Mouse (Mus musculus) heart, embryonic 14.5 days (tissue): ENCODE results near the gene A630076J17Rik. TPM values are rescaled to one million over a fixed set of nuclear protein-coding genes. Genes with fewer than 3 reads are reported as not detected.

Source experiments
- ATAC-seq: fragments of 200-750 bp; cut with Nextera tagmentation; 2 replicates; pipeline ENCODE4 v1.8.0; 2017; ENCODE audit warnings: low read depth, moderate TSS enrichment; ENCODE audit not compliant: insufficient number of reproducible peaks, insufficient read depth, low FRiP score
- H3K27ac ChIP-seq, 2 experiments: fragments of 200-500 bp in 1 of 2; fragments of 300-500 bp in 1 of 2; sonication (generic) in 1 of 2; replicated peaks in 1 of 2; 2 replicates each; pipeline ENCODE4 v1.5.1; 2012 to 2014; ENCODE audit warnings: low read depth in 2 of 2, low read length in 2 of 2, control low read depth in 1 of 2, mild to moderate bottlenecking in 1 of 2, mixed read lengths in 1 of 2; ENCODE audit not compliant: control insufficient read depth in 1 of 2, insufficient read depth in 1 of 2
- H3K27me3 ChIP-seq: fragments of 300-500 bp; sonication (generic); 2 replicates; pipeline ENCODE4 v1.6.1; 2014; ENCODE audit warnings: mild to moderate bottlenecking, low read length, control low read depth; ENCODE audit not compliant: control insufficient read depth, insufficient read depth
- H3K36me3 ChIP-seq: fragments of 300-500 bp; sonication (generic); 2 replicates; pipeline ENCODE4 v1.6.1; 2014; ENCODE audit warnings: mild to moderate bottlenecking, control low read depth, low read length, mixed read lengths; ENCODE audit not compliant: control insufficient read depth, insufficient read depth
- H3K4me1 ChIP-seq, 2 experiments: fragments of 200-500 bp in 1 of 2; fragments of 300-500 bp in 1 of 2; sonication (generic) in 1 of 2; 2 replicates each; pipeline ENCODE4 v1.6.1; 2012 to 2014; ENCODE audit warnings: low read length in 2 of 2, control low read depth in 1 of 2, mixed read lengths in 1 of 2; ENCODE audit not compliant: control insufficient read depth in 2 of 2, insufficient read depth in 2 of 2
- H3K4me2 ChIP-seq: fragments of 300-500 bp; sonication (generic); 2 replicates; pipeline ENCODE4 v1.6.1; 2014; ENCODE audit warnings: mild to moderate bottlenecking, low read length
- H3K4me3 ChIP-seq, 2 experiments: fragments of 200-500 bp in 1 of 2; fragments of 300-500 bp in 1 of 2; sonication (generic) in 1 of 2; 2 replicates each; pipeline ENCODE4 v1.5.1; 2012 to 2014; ENCODE audit warnings: low read length in 2 of 2, mild to moderate bottlenecking in 2 of 2, control low read depth in 1 of 2, low read depth in 1 of 2, moderate library complexity in 1 of 2; ENCODE audit not compliant: control insufficient read depth in 1 of 2, insufficient read depth in 1 of 2
- H3K9ac ChIP-seq: fragments of 300-500 bp; sonication (generic); 2 replicates; pipeline ENCODE4 v1.6.1; 2014; ENCODE audit warnings: mild to moderate bottlenecking, low read length
- H3K9me3 ChIP-seq: fragments of 300-500 bp; sonication (generic); 2 replicates; pipeline ENCODE4 v1.6.1; 2016; ENCODE audit warnings: low read length, control low read depth; ENCODE audit not compliant: control insufficient read depth
- WGBS: fragments of 180-500 bp; shearing (Covaris S2); extraction: QIAGEN DNeasy Blood & Tissue Kit; methylation state at CpG from one replicate; pipeline ENCODE4 v1.1.7; 2014; 5-methylcytosine and 5-hydroxymethylcytosine counted together
- polyA plus RNA-seq: library from polyadenylated mRNA; unstranded; fragments of >200 nt; fragmentation: Nextera tagmentation; extraction: Ambion mirVana; gene quantifications from 2 replicates; pipeline ENCODE4 v1.2.1, GENCODE M21; 2014

The A630076J17Rik gene
- 0.30 TPM in 1 of 2 replicates, not detected in the other for polyA plus RNA-seq

DNA sequence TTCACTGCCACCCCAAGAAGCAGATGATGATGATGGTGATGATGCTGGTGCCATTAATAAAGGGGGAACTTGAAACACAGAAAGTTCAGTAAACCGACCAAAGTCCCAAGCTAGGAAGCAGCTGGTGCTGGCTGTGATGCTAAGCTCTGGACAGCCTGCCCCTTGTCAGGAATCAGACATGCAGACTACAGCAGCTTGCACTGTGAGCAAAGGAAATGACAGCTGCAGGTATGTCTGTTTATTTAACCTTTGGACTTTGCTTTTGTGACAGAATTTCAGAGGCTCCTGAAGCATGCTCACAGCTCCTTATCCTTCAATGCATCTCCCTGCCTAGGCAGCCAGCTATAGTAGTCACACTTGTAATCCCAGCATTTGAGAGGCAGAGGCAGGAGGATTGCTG lies at the start of gene A630076J17Rik:
Gene A630076J17Rik, plus strand, starts transcription at position 88 of the 400 bp plus-strand sequence.
- no peaks in the 10 kb centered on the region for H3K36me3 ChIP-seq
- H3K27ac ChIP-seq, result no peak within 1 kb of the TSS
- H3K9me3 ChIP-seq, result no peaks in the 10 kb centered on the region
- WGBS, result 40% methylated on average over 1 of the region's 1 CpGs
- ATAC-seq, result no peak
- no peak within 1 kb of the TSS for H3K9ac ChIP-seq
- no peak within 1 kb of the TSS for H3K4me3 ChIP-seq
- H3K27me3 ChIP-seq, result peaks cover 12% of the 10 kb centered on the region; the same call in 1 of the 2 replicates
- H3K4me2 ChIP-seq, result no peak within 1 kb of the TSS
- H3K4me1 ChIP-seq, result peaks cover 0 to 8% of the 10 kb centered on the region in 2 experiments; a peak in 2 of 4 replicates

DNA sequence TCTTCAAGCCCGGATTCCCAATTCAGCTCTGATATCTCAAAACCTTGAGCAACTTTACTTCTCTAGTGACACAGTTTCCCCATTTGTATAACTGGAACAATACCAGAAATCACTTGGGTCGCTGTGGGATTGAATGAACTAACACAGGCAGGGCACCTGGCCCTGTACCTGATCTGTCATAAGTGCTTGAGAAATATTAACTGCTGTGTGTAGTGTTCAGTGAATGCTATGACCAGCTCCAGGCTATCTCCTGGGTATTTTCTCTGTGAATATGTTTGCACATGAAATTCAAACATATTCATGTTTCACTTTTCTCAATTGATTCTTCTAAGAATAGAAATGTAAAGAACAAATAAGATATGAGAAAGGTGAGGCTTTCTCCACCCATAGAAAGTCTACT lies 49.6 kb upstream of the A630076J17Rik start:
- WGBS, result 65% methylated on average over 2 of the region's 2 CpGs
- H3K9ac ChIP-seq, result no peak overlapping the region
- H3K36me3 ChIP-seq, result no peaks in the 10 kb centered on the region
- H3K4me3 ChIP-seq, result no peak overlapping the region
- no peaks in the 10 kb centered on the region for H3K27me3 ChIP-seq
- no peak overlapping the region for H3K27ac ChIP-seq
- H3K4me2 ChIP-seq, result no peak overlapping the region
- H3K4me1 ChIP-seq, result no peaks in the 10 kb centered on the region
- ATAC-seq, result no peak
- no peaks in the 10 kb centered on the region for H3K9me3 ChIP-seq

DNA sequence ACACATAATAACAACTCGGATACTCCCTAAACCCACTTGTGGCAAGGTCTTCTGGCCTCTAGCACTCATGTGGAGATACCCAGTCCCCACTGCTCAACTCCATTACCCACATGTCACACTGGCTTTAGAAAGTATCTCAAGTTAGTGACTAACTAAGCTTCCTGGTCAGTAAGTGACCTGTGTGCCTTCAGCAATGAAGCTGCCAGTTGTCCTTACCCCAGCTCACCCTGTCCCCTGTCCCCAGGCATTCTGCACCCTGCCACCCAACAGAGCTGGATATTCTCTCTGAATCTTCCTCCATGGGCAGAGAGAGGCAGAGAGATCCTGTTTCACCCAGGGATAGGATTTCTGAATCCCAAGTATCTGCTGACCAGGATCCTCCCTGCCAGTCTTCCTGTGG lies 47.7 kb upstream of the A630076J17Rik start, which contains the start of gene Kcna10:
Gene Kcna10, plus strand, starts transcription at position 301 of the 400 bp plus-strand sequence.
- Histone ChIP-seq H3K4me2 (no peak within 1 kb of the TSS), H3K36me3 (no peaks in the 10 kb centered on the region), H3K4me1 (no peaks in the 10 kb centered on the region), H3K4me3 (no peak within 1 kb of the TSS), H3K27ac (no peak within 1 kb of the TSS), H3K9me3 (no peaks in the 10 kb centered on the region), H3K27me3 (no peaks in the 10 kb centered on the region), H3K9ac (no peak within 1 kb of the TSS)
- ATAC-seq, result no peak
- 78% methylated on average over 1 of the region's 1 CpGs for WGBS

DNA sequence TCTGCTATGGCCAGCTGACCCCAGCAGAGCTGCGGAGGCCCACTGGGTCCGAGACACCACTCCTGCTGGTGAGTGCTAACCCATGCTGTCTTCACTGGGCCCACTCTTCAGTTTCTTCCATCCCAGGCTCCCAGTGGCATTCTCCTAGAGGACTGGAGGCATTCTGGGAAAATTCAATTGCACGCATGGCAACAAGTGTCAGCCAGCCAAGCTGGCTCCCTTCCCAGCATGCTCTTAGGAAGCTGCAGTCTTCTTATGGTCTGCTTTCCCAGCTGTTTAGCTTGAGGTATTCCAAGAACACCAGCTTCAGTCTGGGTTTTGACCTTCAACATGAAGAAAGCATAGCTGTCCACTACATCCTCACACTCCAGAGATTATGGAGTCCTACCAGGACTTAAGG lies 47.2 kb upstream of the A630076J17Rik start:
- WGBS, result 76% methylated on average over 3 of the region's 3 CpGs

DNA sequence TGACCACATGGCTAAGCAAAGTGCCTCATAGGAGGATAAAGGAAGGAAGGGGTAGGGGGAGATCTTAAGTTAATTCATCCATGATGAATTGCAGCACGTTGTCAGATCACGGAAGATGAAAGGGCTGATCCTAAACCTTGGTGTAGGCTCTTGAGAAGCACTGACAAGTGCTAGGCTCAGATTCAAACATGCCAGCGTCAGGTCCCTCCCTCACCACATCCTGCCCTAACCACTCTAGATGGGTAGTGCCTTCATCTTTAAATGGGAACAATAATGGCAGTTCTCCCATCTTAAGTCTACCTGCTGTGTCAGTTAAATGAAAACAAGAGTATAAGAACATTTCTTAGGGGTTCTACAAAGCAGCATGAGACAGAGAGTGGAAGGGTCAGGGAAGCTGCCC lies 44.8 kb upstream of the A630076J17Rik start:
- no peaks in the 10 kb centered on the region for H3K4me1 ChIP-seq
- H3K36me3 ChIP-seq, result no peaks in the 10 kb centered on the region
- ATAC-seq, result no peak
- no peak overlapping the region for H3K9ac ChIP-seq
- WGBS, result 65% methylated on average over 3 of the region's 3 CpGs
- no peak overlapping the region for H3K4me3 ChIP-seq
- no peak overlapping the region for H3K27ac ChIP-seq
- peaks cover 5% of the 10 kb centered on the region; the same call in 1 of the 2 replicates for H3K27me3 ChIP-seq
- no peak overlapping the region for H3K4me2 ChIP-seq
- no peaks in the 10 kb centered on the region for H3K9me3 ChIP-seq

More for the DNA sequence above, 47.2 kb upstream of the A630076J17Rik start:
- no peak overlapping the region for H3K9ac ChIP-seq
- ATAC-seq, result no peak
- H3K4me3 ChIP-seq, result no peak overlapping the region
- no peaks in the 10 kb centered on the region for H3K4me1 ChIP-seq
- no peak overlapping the region for H3K27ac ChIP-seq
- H3K9me3 ChIP-seq, result no peaks in the 10 kb centered on the region
- no peak overlapping the region for H3K4me2 ChIP-seq
- H3K27me3 ChIP-seq, result no peaks in the 10 kb centered on the region
- no peaks in the 10 kb centered on the region for H3K36me3 ChIP-seq

DNA sequence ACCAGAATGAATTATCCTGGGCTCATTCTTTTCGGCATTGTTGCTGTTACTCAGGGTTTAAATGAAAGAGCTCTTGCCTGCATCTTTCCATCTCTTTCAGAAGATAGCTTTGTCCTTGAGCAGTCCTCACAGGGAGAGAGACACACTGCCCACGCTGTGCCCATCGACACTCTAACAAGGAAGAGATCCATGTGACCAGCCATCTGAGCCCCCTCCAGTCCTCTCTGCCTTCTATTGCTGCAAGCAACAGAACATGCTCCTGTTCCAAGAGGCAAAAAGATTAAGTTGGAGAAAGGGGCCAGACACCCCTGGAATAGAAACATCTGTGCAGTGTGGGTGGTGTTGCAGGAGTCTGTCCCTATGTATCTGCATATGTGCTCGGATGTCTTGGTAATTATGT lies 43.4 kb upstream of the A630076J17Rik start:
- Histone ChIP-seq H3K27me3 (peaks cover 5% of the 10 kb centered on the region; the same call in 1 of the 2 replicates), H3K9me3 (no peaks in the 10 kb centered on the region), H3K36me3 (no peaks in the 10 kb centered on the region), H3K4me2 (no peak overlapping the region), H3K27ac (no peak overlapping the region), H3K9ac (no peak overlapping the region), H3K4me1 (no peaks in the 10 kb centered on the region), H3K4me3 (no peak overlapping the region)
- WGBS, result 75% methylated on average over 4 of the region's 4 CpGs
- no peak for ATAC-seq

DNA sequence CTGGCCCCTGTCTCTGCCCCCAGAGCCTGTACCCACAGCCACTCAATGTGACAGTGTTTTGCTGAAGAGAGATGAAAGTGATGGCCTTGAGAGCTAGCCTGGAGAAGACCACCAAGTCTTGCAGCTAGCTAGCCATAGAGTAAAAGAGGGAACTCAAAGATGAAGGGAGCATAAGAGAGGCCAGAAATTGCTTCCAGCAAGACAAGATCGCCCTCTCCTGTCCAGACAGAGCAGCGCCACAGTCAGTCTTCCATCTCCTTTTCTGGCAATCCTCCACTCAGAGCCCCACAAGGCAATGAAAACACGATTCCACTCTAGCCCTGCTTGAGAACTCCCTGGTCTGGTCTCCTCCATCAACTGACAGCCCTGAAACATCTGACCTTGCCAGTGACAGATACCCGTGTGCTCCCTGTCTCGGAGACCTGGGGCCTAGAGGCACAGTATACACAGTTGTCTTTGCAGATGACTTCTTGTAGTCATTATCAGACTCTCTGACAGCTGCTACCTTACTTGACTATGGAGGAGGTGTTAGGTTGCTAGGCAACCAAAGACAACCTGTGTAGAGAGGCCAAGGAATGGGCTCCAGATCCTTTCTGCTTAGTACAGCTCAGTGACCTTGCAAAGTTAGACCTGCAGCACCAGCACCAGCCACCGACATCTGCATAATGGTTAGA lies 42.1 kb upstream of the A630076J17Rik start:
- Histone ChIP-seq H3K27me3 (peaks cover 5% of the 10 kb centered on the region; the same call in 1 of the 2 replicates), H3K4me3 (no peak overlapping the region), H3K9ac (no peak overlapping the region), H3K4me2 (no peak overlapping the region), H3K36me3 (no peaks in the 10 kb centered on the region), H3K9me3 (no peaks in the 10 kb centered on the region), H3K27ac (no peak overlapping the region), H3K4me1 (no peaks in the 10 kb centered on the region)
- ATAC-seq, result no peak
- WGBS, result 25% methylated on average over 6 of the region's 6 CpGs
